Mouse (Mus musculus) stomach, postnatal 0 days (tissue): Measurements from ENCODE around the gene Rps6kc1.

Experiments
- CTCF ChIP-seq: IDR thresholded peaks from 2 replicates; pipeline ENCODE4 v1.5.1; 2016; ENCODE audit warnings: antibody characterized with exemption, low read depth, mild to moderate bottlenecking, moderate library complexity
- EP300 ChIP-seq: optimal IDR thresholded peaks from 2 replicates; pipeline ENCODE3; 2016; ENCODE audit warnings: antibody characterized with exemption

- TF ChIP-seq CTCF = no peak
- no peak for TF ChIP-seq EP300
These were observed 22.9 kb downstream of the Rps6kc1 start for GRCm38 (mm10) chr1:190888646-190889045.
